Mouse (Mus musculus): ENCODE measurements around the gene Stk36.

The Stk36 gene

DNA sequence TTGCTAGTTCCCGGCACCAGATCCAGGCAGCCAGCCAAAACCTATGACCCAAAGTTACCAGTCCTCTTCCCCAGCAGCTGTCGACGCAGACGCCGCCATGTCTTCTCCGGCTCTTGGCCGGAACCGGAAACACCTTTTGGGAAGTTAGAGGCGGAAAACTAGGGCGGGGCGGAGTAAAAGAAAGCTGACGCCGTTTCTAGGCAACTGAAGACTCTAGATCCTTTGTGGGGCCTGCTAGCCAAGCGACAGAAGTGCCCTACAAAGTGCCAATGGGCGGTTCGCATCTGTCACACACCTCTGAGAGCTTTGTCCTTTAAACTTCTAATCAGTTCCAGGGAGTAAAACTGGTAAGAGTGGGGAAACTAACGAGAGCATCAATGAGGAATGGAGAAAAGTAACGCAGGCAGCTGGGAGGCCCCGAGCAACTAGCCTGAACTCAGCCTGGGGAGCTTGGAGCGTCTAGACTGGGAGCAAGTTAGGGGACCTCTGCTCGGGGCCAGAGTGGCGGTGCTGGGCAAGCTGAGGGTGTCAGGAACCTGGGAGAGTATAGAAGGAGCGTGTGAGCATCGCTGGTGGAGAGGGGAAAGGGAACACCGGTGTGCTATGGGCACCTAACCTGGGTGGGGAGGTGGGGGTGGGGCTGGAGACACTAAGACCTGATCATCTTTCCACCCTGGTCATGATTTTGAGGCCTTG, at the start of gene Stk36, which contains the start of gene Rnf25:
Gene Stk36 (plus strand): TSS at position 179 of the 696 bp plus-strand sequence.
Gene Rnf25 (minus strand): TSS at position 131 of the 696 bp plus-strand sequence.
- peak; percentile 74 for DNase-seq (ENCODE audit: extremely low read depth, low read depth)

- no peak for DNase-seq (ENCODE audit: extremely low read depth, low read depth)
Measured at GRCm38 (mm10) chr1:74559061-74559460, 42.2 kb upstream of the Stk36 start.

DNA sequence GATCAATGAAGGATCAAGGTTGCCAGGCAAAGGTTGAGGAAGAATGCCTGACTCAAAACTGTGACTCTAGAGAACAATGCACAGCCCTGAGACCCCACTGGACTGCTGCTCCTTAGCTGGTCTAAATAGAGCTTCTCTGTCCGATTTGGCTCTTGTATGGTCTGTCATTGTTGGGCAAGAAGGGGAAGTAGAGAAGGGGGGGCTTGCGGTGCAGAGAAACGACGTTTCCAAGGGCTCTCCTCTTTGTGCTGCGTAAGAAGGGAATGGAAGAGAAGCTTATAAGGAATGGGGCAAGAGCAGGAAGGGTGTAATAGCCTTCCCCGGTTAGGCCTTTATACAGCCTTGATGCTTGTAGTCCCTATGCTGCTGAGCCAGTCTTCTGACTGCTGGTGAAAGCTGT, 35.4 kb upstream of the Stk36 start:
- no peak for DNase-seq (ENCODE audit: extremely low read depth, low read depth)

GRCm38 (mm10) chr1:74569739-74570719, 31.2 kb upstream of the Stk36 start:
- DNase-seq (ENCODE audit: extremely low read depth, low read depth), result no peak

DNA sequence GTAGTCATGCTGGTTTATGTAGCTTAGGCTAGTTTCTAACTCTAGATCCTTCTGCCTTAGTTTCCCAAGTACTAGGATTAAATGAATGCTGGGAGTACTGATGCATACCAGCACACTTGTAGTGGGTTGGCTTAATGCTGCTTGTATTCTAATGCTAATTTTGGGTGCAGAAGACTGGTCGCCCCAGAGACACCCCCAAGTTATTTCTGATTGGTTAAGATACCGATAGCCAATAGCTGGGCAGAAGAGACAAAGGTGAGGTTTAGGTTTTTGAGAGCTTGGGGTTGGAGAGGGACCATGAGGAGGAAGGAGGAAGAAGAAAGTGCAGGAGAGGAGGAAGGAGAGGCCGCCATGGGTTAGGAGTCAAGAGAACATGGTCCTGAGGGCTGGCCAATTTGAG, 18.6 kb upstream of the Stk36 start:
- no peak for DNase-seq (ENCODE audit: extremely low read depth, low read depth)

- no peak for DNase-seq (ENCODE audit: extremely low read depth, low read depth)
Measured at GRCm38 (mm10) chr1:74584616-74585398, 16.4 kb upstream of the Stk36 start.

GRCm38 (mm10) chr1:74587233-74587772, 13.9 kb upstream of the Stk36 start:
- peak; percentile 44 for DNase-seq (ENCODE audit: extremely low read depth, low read depth)

DNA sequence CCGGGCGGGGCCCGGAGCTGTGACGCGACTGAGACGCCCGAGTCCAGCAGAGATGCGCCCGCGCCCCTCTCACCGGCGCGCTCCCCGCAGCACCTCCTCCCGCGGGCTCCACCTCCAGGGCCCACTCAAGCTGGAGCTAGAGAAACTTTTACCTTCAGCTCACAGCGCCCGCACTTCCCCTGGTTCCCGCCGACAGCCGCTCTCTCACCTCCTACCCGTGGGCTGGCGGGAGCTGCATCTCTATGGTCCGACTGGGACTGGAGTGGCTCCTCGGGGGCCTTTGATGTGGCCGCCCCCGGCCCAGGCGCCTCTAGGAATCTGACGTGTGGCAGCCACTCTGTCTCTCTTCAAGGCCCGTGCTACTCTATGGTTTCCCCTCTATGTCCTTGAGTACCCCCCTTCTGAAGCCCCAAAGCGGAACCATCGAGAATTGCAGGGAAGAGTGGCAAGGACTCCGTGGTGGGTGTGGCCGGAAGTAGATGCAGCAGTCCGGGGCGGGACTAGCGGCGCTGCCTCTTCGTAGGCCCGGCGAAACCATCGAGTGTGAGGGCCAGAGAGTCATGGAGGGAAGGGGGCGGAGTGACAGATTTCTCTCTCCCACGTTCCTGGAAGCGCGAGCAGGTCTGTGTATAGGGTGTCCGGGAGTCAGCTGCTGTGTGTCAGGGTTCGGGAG, 13.3 kb upstream of the Stk36 start, which contains the start of the genes Zfp142 and Bcs1l:
Gene Zfp142 (minus strand): TSS at position 474 of the 673 bp plus-strand sequence.
Gene Bcs1l (plus strand): TSS at position 517 of the 673 bp plus-strand sequence.
- DNase-seq (ENCODE audit: extremely low read depth, low read depth), result peak; percentile 99

GRCm38 (mm10) chr1:74594434-74594833, 6.8 kb upstream of the Stk36 start:
- no peak for DNase-seq (ENCODE audit: extremely low read depth, low read depth)

DNA sequence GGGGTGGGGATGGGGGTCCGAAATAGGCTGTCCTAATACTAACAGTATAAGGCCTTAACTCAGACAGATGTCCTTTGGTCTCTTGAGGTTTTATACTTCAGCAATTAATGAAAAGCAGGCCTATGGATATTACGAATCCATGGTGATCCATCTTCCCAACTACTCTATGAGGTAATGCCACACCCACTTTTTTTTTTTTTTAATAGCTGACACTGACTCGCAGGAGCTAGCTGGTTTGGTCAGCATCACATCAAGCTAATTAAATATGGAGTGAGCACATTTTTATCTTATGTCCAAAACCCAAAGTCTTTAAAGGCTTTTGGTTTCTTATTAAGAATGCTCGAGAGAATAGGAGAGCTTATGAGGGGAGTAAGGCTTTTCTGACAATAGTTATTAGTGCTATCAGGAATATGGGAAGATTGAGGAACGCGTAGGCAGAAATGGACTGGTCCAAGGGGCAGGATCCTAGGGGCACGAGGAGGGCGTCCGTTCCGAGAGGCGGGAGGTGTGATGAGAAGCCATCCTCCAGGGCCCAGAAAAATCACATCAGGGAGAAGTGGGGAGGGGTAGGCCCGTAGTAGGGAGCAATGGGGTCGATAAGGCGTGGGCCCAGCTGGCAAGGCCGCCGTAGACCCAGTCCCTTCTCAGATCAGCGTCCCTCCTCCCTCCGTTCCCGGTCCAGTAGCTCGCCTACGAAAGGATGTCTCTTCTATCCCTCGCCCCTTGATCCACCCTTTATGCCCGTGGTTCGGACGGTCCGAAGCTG, 561 bp upstream of the Stk36 start:
- no peak for DNase-seq (ENCODE audit: extremely low read depth, low read depth)

GRCm38 (mm10) chr1:74624183-74624582, 22.9 kb downstream of the Stk36 start:
- DNase-seq (ENCODE audit: extremely low read depth, low read depth), result no peak

DNA sequence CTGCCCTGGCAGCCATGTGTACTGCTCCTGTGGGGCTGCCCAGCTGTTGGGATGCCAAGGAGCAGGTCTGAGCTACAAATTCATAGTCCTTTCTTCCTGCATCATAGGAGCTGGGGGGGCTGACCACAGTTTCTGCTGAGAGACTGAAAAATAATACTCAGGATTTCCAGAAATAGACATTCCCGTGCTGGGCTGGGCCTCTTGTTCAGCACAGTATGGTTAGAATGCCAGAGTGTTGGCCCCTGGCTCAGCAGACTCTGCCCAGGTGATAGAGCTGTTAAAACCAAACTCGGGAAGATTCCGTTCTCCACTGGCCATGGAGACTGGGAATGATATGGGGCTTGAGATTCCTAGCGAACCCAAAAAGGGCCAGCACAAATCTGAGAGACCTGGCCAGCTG, 24.8 kb downstream of the Stk36 start:
- no peak for DNase-seq (ENCODE audit: extremely low read depth, low read depth)

GRCm38 (mm10) chr1:74628001-74628400, 26.8 kb downstream of the Stk36 start:
- DNase-seq (ENCODE audit: extremely low read depth, low read depth), result no peak

DNA sequence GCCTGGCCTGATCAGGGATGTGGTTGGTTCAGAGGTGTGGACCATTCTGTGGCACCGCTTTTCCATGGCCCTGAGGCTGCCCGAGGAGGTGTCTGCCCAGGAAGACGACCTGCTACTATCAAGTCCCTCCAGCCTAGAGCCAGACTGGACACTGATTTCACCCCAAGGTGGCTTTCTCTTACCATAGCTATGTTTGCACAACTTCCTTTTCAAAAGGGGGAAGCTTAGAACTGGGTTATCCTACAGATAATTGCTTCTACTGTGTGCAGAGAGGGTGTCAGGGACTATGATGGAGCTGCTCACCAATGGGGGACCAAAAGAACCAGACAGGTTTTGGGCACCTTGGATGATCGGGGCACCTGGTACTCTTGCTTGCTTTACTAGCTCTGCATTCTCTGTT, 31.5 kb downstream of the Stk36 start:
- no peak for DNase-seq (ENCODE audit: extremely low read depth, low read depth)

GRCm38 (mm10) chr1:74643524-74643923, 42.3 kb downstream of the Stk36 start:
- no peak for DNase-seq (ENCODE audit: extremely low read depth, low read depth)

GRCm38 (mm10) chr1:74643926-74644325, 42.7 kb downstream of the Stk36 start:
- no peak for DNase-seq (ENCODE audit: extremely low read depth, low read depth)

DNA sequence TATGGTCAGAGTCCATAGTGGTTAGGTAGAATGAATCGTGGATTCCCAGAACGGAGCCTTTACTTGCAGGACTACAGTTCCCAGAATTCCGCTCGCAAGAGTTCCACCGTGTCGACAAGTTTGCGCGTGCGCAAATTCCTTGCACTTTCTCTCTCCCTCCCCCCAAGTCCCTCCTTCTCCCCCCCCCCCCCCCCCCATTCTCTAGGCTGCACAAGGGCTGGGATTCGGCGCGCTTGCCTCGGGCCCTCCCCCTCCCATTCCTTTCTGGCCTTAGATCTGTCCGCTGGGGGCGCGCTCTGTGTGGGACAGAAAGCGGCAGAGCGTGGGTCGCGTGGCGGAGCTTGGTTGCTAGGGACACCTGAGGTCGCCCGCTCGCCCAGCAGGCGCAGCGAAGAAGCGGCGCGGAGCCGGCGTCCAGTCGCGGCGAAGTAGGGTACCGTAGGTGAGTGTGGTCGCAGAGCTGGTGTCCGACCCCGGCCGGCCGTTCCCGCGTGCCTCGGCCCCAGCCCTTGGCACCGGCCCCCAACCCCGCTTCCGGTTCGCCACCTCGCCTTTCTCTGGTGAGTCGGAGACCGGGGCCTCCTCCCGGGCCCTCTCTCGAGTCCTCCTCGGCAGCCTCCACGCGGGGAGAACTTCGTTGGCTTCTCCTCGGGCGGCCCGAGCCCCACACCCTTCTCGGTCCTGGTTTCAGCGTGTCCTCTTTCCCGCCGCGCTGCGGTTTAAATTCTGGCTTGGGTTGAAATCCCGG, 60.4 kb downstream of the Stk36 start, which contains the start of gene Ttll4:
Gene Ttll4 (plus strand): TSS at position 298 of the 748 bp plus-strand sequence.
- DNase-seq (ENCODE audit: extremely low read depth, low read depth), result peak; percentile 90

- DNase-seq (ENCODE audit: extremely low read depth, low read depth), result peak; percentile 40
Measured at GRCm38 (mm10) chr1:74662253-74662865, 61.1 kb downstream of the Stk36 start.

Data from MEL-GATA-1-ER (cell line).